Mouse (Mus musculus) myocyte (in vitro differentiated cells): Measurements from ENCODE around the gene Gabbr2. TPM values are rescaled to one million over a fixed set of nuclear protein-coding genes. Genes with fewer than 3 reads are reported as not detected.

Experiments
- H3K27me3 ChIP-seq: one replicate; pipeline ENCODE4 v1.6.1; 2011; ENCODE audit not compliant: control insufficient read depth, insufficient read depth, insufficient read length
- H3K36me3 ChIP-seq: one replicate; pipeline ENCODE4 v1.6.1; 2011; ENCODE audit not compliant: control insufficient read depth, insufficient read depth
- H3K4me2 ChIP-seq: one replicate; pipeline ENCODE4 v1.6.1; 2011; ENCODE audit warnings: low read depth, control low read depth
- H3K4me3 ChIP-seq: one replicate; pipeline ENCODE4 v1.5.1; 2011; ENCODE audit warnings: mild to moderate bottlenecking, control low read depth, moderate library complexity
- H3K79me2 ChIP-seq: one replicate; pipeline ENCODE4 v1.6.1; 2011; ENCODE audit not compliant: control insufficient read depth, insufficient read depth
- H3ac ChIP-seq: one replicate; pipeline ENCODE4 v1.6.1; 2011; ENCODE audit not compliant: control insufficient read depth, insufficient read length
- CEBPB ChIP-seq: IDR thresholded peaks from 2 replicates; pipeline ENCODE4 v1.6.1; 2011; ENCODE audit warnings: mild to moderate bottlenecking, moderate library complexity; ENCODE audit not compliant: poor library complexity, insufficient read depth, severe bottlenecking
- E2F4 ChIP-seq: IDR thresholded peaks from one replicate; pipeline ENCODE4 v1.6.1; 2011; ENCODE audit warnings: mild to moderate bottlenecking, control low read depth, moderate library complexity; ENCODE audit not compliant: insufficient read depth
- MAX ChIP-seq: IDR thresholded peaks from one replicate; pipeline ENCODE4 v1.6.1; 2011; ENCODE audit warnings: low read depth, mild to moderate bottlenecking, control low read depth
- MYOD1 ChIP-seq, 3 experiments: IDR thresholded peaks; one replicate each; pipeline ENCODE4 v1.6.1; 2011; ENCODE audit warnings: control low read depth in 2 of 3, low read depth in 2 of 3, mild to moderate bottlenecking in 2 of 3, moderate library complexity in 1 of 3; ENCODE audit not compliant: insufficient read length in 2 of 3, control insufficient read depth in 1 of 3
- MYOG ChIP-seq, 3 experiments: IDR thresholded peaks; one replicate each; pipeline ENCODE4 v1.6.1; 2011; ENCODE audit warnings: control low read depth in 2 of 3, low read depth in 2 of 3, mild to moderate bottlenecking in 2 of 3; ENCODE audit not compliant: insufficient read length in 2 of 3, control insufficient read depth in 1 of 3, insufficient read depth in 1 of 3
- POLR2A ChIP-seq: IDR thresholded peaks from one replicate; pipeline ENCODE4 v1.6.1; 2011; ENCODE audit warnings: low read depth, mild to moderate bottlenecking, control low read depth, moderate library complexity; ENCODE audit not compliant: insufficient read length
- POLR2AphosphoS2 ChIP-seq: IDR thresholded peaks from one replicate; pipeline ENCODE4 v1.6.1; 2011; ENCODE audit warnings: low read depth, control low read depth; ENCODE audit not compliant: insufficient read length
- REST ChIP-seq: IDR thresholded peaks from one replicate; pipeline ENCODE4 v1.6.1; 2011; ENCODE audit warnings: mild to moderate bottlenecking, control low read depth, moderate library complexity; ENCODE audit not compliant: insufficient read depth, insufficient read length
- SRF ChIP-seq: IDR thresholded peaks from one replicate; pipeline ENCODE4 v1.6.1; 2011; ENCODE audit warnings: low read depth; ENCODE audit not compliant: control insufficient read depth, insufficient read length
- TCF12 ChIP-seq: IDR thresholded peaks from one replicate; pipeline ENCODE4 v1.6.1; 2011; ENCODE audit warnings: mild to moderate bottlenecking, control low read depth; ENCODE audit not compliant: poor library complexity, insufficient read depth, severe bottlenecking
- TCF3 ChIP-seq: IDR thresholded peaks from one replicate; pipeline ENCODE4 v1.6.1; 2011; ENCODE audit warnings: low read depth, control low read depth; ENCODE audit not compliant: insufficient read length
- USF1 ChIP-seq: IDR thresholded peaks from one replicate; pipeline ENCODE4 v1.6.1; 2011; ENCODE audit warnings: low read depth, mild to moderate bottlenecking, control low read depth, moderate library complexity
- polyA plus RNA-seq: library from polyadenylated mRNA; unstranded; fragments of >200 nt; fragmentation: generic; extraction: Trizol; gene quantifications from one replicate; pipeline ENCODE4 v1.2.1, GENCODE M21; 2012; ENCODE audit warnings: missing spikeins

The Gabbr2 gene
- polyA plus RNA-seq, 1 experiment = not detected

DNA sequence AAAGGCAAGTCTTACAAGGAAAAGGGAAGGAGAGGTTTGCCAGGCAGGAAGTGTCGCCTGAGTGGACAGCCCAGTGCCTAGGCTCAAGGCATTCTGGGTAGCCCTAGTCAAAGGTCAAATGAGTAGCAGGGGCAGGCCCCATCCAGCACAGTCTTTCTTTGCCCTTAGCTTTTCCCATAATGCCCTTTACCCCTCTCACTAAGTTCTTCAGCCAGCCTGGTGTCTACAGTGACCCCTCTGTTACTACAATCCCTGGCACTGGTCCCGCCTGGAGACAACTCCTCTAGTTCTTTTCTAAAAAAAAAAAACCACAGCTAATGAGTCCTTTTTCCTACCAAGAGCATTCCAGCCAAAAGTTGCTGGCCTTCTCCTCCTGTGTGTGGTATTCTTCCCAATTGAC is 122.3 kb downstream of the Gabbr2 start:
- H3K4me3 ChIP-seq = no peak overlapping the region
- no peaks in the 10 kb centered on the region for H3K36me3 ChIP-seq
- no peaks in the 10 kb centered on the region for H3K79me2 ChIP-seq
- no peak overlapping the region for H3K4me2 ChIP-seq
- no peak overlapping the region for H3ac ChIP-seq
- H3K27me3 ChIP-seq = no peaks in the 10 kb centered on the region
- TF ChIP-seq TCF12 = no peak
- TF ChIP-seq POLR2A = no peak

DNA sequence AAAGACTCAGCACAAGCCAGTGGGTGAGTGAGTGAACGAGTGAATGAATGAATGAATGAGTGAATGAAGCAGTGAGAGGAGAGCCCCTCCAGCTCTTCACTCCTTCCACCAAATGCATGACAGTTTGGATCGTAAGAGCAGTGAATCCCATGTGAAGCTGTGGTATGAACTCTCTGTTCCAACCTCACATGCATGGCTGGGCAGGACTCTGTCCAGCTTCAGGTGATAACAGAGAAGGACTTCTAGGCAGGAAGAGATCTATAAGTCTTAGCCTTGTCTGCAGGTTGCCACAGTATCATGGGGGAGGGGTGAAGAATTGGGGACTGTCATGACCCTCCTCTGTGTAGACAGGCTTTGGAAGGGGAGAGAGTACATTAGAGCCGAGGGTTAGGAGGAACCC is 122.8 kb downstream of the Gabbr2 start:
- TF ChIP-seq SRF = no peak
- TF ChIP-seq MYOD1 (IDR thresholded peaks at IDR 0.05; ENCODE audit: control insufficient read depth in 1 of 3, insufficient read length in 2 of 3, low read depth in 2 of 3) = no peak
- no peak for TF ChIP-seq CEBPB
- Histone ChIP-seq H3K4me2 (no peak overlapping the region), H3K4me3 (no peak overlapping the region), H3K27me3 (no peaks in the 10 kb centered on the region), H3K79me2 (no peaks in the 10 kb centered on the region), H3K36me3 (no peaks in the 10 kb centered on the region), H3ac (no peak overlapping the region)

DNA sequence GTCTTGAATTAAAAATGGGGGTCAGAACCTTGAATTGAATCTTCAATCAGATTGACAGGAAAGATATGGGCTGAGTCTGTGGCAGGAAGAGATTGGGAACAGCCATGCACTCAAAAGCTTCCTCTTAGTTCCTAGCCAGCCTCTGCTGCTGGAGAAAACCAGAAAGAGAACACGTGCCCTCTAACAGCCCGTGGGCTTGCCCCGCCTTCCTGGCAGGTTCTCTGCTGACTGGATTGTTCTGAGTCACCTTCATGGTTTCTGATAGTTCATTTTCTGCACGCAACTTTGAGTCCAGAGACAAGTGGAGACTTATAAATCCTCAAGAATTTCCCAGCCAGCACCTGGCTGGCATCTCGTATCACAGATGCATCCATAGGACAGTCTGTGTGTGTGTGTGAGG is 123.5 kb downstream of the Gabbr2 start:
- H3K79me2 ChIP-seq = no peaks in the 10 kb centered on the region
- no peaks in the 10 kb centered on the region for H3K36me3 ChIP-seq
- TF ChIP-seq POLR2AphosphoS2 (no peak), MAX (no peak), USF1 (no peak), MYOG (IDR thresholded peaks at IDR 0.05; ENCODE audit: control insufficient read depth in 1 of 3, insufficient read depth in 1 of 3, insufficient read length in 2 of 3, low read depth in 2 of 3) (no peak), POLR2A (no peak), MYOD1 (IDR thresholded peaks at IDR 0.05; ENCODE audit: control insufficient read depth in 1 of 3, insufficient read length in 2 of 3, low read depth in 2 of 3) (no peak), TCF12 (no peak), REST (no peak), SRF (no peak), CEBPB (no peak), TCF3 (no peak), E2F4 (no peak)
- no peak overlapping the region for H3K4me2 ChIP-seq
- H3K4me3 ChIP-seq = no peak overlapping the region
- no peak overlapping the region for H3ac ChIP-seq
- no peaks in the 10 kb centered on the region for H3K27me3 ChIP-seq

DNA sequence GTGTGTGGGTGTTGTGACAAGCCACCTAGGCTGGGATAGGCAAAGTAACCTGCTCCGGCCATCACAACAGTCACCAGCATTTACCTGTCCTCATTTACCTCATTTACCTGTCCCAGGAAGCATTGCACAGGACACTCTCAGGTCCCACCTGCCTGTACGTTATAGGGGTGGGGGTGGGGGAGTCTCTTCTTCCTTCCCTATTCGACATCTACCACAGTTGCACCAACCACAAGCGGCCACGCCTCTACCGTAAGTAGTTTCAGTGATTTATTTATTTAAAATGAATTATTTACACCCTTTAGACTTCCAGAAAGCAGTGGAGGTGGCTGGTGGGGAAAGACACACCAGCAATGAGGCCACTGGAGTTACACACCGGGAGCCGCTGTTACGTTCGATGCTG is 123.9 kb downstream of the Gabbr2 start:
- Histone ChIP-seq H3K36me3 (no peaks in the 10 kb centered on the region), H3K79me2 (no peaks in the 10 kb centered on the region), H3K27me3 (no peaks in the 10 kb centered on the region), H3K4me2 (no peak overlapping the region), H3ac (no peak overlapping the region), H3K4me3 (no peak overlapping the region)
- TF ChIP-seq USF1 (no peak), TCF12 (no peak), E2F4 (no peak), POLR2A (no peak)

DNA sequence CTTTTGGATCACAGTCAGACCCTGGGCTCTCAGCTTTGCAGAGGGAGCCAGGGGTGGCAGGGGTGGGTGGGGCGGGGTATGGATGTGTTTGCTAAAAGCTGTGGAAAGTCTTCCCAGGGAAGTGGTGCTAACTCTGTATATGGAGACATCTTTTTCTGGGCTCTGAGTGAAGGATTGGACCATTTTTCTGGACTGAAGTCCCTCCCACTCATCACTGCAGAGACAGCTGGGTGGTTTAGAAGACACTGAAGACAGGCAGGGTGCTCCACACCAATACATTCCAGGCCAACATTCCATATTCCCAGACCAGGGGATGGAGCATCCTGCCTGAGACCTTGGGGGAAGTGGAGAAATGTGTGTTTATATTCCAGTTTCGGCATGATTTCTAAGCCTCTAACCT is 125.6 kb downstream of the Gabbr2 start:
- no peaks in the 10 kb centered on the region for H3K27me3 ChIP-seq
- H3K4me2 ChIP-seq = no peak overlapping the region
- no peak overlapping the region for H3K4me3 ChIP-seq
- TF ChIP-seq TCF3 (no peak), CEBPB (no peak), MYOG (IDR thresholded peaks at IDR 0.05; ENCODE audit: control insufficient read depth in 1 of 3, insufficient read depth in 1 of 3, insufficient read length in 2 of 3, low read depth in 2 of 3) (no peak), TCF12 (no peak), USF1 (no peak), SRF (no peak), REST (no peak), POLR2AphosphoS2 (no peak), MAX (no peak), POLR2A (no peak), MYOD1 (IDR thresholded peaks at IDR 0.05; ENCODE audit: control insufficient read depth in 1 of 3, insufficient read length in 2 of 3, low read depth in 2 of 3) (no peak), E2F4 (no peak)
- no peaks in the 10 kb centered on the region for H3K79me2 ChIP-seq
- H3K36me3 ChIP-seq = no peaks in the 10 kb centered on the region
- no peak overlapping the region for H3ac ChIP-seq

GRCm38 (mm10) chr4:46863721-46864120 is 128.0 kb downstream of the Gabbr2 start:
- Histone ChIP-seq H3ac (no peak overlapping the region), H3K4me3 (no peak overlapping the region), H3K27me3 (no peaks in the 10 kb centered on the region), H3K4me2 (no peak overlapping the region), H3K36me3 (no peaks in the 10 kb centered on the region), H3K79me2 (no peaks in the 10 kb centered on the region)
- TF ChIP-seq POLR2AphosphoS2 (no peak), MYOD1 (IDR thresholded peaks at IDR 0.05; ENCODE audit: control insufficient read depth in 1 of 3, insufficient read length in 2 of 3, low read depth in 2 of 3) (no peak), USF1 (no peak)
